In genomic region chr5:121287213-121287612, GRCm38 (mm10) we compare ENCODE assay signal across 23 mouse cellular contexts.
DNase-seq lines count a peak whose midpoint lies in the region; ATAC-seq and TF ChIP-seq lines count a peak whose summit lies in the region.
"Had no signal": no experiment of that assay in that cellular context is flagged by ENCODE, and none has a peak within 500 bp of the region (broad histone marks: within the 10 kb centered on the region; RNA-seq: fewer than 3 reads in every experiment).

No protein-coding gene starts in this region.

- no peak for TF ChIP-seq CTCF in Patski (IDR thresholded peaks at IDR 0.05)

- peak; percentile 69 for ATAC-seq in Patski
- ATAC-seq in midbrain, embryonic 15.5 days (replicated peaks), result no peak
- ATAC-seq: activated CD4-positive, CD25-positive, alpha-beta regulatory T cell, adult 4 months; CD4-positive, CD25-positive, alpha-beta regulatory T cell, adult 4 months had no signal

- H3K27ac ChIP-seq in midbrain, embryonic 15.5 days, result no peak overlapping the region

- H3K36me3 ChIP-seq in midbrain, embryonic 15.5 days (replicated peaks), result peaks cover 68% of the 10 kb centered on the region

- no peaks in the 10 kb centered on the region for H3K9me3 ChIP-seq in midbrain, embryonic 15.5 days
- H3K9me3 ChIP-seq: G1E had no signal

- CTCF ChIA-PET in Patski (lab: Charles Lee), result interaction anchor here (1.4 kb wide), 1 partner anchor 20 kb away, joined by 3 read pairs; no protein-coding TSS in a partner anchor

- WGBS in midbrain, embryonic 15.5 days, result 95% methylated on average over 2 of the region's 2 CpGs

- no peaks in the 10 kb centered on the region for H3K27me3 ChIP-seq in Patski
- no peaks in the 10 kb centered on the region for H3K27me3 ChIP-seq in midbrain, embryonic 15.5 days (replicated peaks)
- H3K27me3 ChIP-seq: CH12.LX had no signal

- POLR2A ChIA-PET in Patski (lab: Charles Lee), result no interaction called here

- no peak overlapping the region for H3K4me2 ChIP-seq in midbrain, embryonic 15.5 days

- DNase-seq in 3T3-L1 (ENCODE audit: low read depth, low spot score) (peak; percentile 19), Patski (ENCODE audit: low read depth, low spot score) (peak; percentile 49)
- DNase-seq in brain, adult 2 months (ENCODE audit: low read depth, low spot score), result peak; percentile 57
- DNase-seq in left cerebral cortex, adult 8-10 months (ENCODE audit: low spot score in 2 of 2), result no peak
- no peak for DNase-seq in lung, adult 18-20 months
- DNase-seq: adrenal gland, adult 2 months; adrenal gland, adult 8-10 months; adrenal gland, postnatal 10 days; adrenal gland, postnatal 14 days; adrenal gland, postnatal 25 days; adrenal gland, postnatal 36 days; B cell, adult 2 months; cerebellum, adult 11 months; cerebellum, adult 11-12 months; cerebellum, adult 18-20 months; cerebellum, adult 2 months; cerebellum, adult 8-10 months; cerebellum, adult 9-10 months had no signal

- H3K4me1 ChIP-seq in midbrain, embryonic 15.5 days, result no peaks in the 10 kb centered on the region

- no peak overlapping the region for H3K9ac ChIP-seq in midbrain, embryonic 15.5 days

- no peak overlapping the region for H3K4me3 ChIP-seq in midbrain, embryonic 15.5 days

- in situ Hi-C loops in Patski (cut with MboI; ENCODE audit: low pct_unique_long_range_greater_than_20kb), result no loop called here

Comparison
In these comparisons a context has a peak if more than half of its experiments do, and no peak if none do; other contexts are left out.
1. DNase-seq: peak in 3T3-L1 (single experiment), Patski (single experiment) and brain, adult 2 months (single experiment); none in left cerebral cortex, adult 8-10 months (0 of 2) and lung, adult 18-20 months (0 of 2).